Mouse (Mus musculus) gastrocnemius, postnatal 36 days (tissue): ENCODE measurements around the gene Ripor3. TPM values are rescaled to one million over a fixed set of nuclear protein-coding genes. Genes with fewer than 3 reads are reported as not detected.
"Not testable (repeated sequence)": the region's sequence is repeated elsewhere in the genome, so short reads cannot be mapped to it uniquely, and the experiment has no call there.

Experiments
- DNase-seq, 2 experiments: peaks; one replicate each; pipeline ENCODE4 v3.0.0; 2022
- intact Hi-C: fragments of 180-260 bp; cut with DNase I; formaldehyde crosslinking; loops from one replicate; pipeline ENCODE4 v1.15.1; 2025
- long read RNA-seq, 2 experiments: library from polyadenylated mRNA; stranded (forward); transcript quantifications; one replicate each; pipeline ENCODE4 v2.0.0; 2021
- total RNA-seq, 2 experiments: library from RNA; stranded (reverse); gene quantifications; 2 replicates each; pipeline ENCODE4 v1.2.3; 2021

The Ripor3 gene
- under 1 TPM; 0.39 to 0.64 TPM for total RNA-seq
- long read RNA-seq, experiment 1 = 0 reads
- long read RNA-seq, experiment 2 = 0 reads

DNA sequence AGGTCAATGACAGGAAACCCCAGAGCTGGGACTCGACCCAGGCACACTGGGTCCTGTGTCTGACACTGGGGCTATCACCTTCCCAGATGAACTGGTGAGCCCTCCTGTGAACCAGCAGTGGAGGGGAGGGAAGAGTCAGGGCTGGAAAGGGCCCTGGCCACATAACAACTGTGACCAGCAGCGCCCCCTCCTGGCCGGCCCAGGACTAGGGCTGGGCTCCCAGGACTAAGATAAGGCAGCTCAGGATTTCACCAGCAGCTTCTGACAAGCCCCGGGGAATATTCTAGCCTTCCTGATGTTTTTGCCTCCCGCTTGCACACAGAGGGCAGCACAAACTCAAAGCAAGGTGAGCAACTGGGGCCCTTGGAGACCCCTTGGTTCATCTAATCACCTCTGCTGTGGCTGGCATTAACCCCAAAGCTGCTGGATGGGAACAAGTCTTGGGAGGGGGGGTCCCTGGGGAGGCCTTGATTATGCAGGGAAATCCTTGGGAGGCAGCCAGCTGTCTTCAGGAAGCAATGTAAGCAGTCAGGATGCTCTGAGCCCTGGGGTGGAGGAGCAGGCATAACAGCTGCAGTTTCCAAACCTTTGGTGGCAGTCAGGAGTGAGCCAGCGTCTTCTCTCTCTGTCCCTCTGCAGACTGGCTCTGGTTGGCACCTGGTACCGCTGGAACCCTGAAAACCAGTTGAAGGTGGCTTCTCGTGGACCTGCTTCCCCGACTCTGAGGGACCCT, at the start of gene Ripor3:
TSS of gene Ripor3 (minus strand) at position 683 of the 733 bp plus-strand sequence.
- peak; percentile 71 to 74 for DNase-seq
- intact Hi-C loops = loop anchor here (10.0 kb wide), 1 partner anchor 325 kb away; the partner anchor contains the start of genes Cebpb and Tmem189

- intact Hi-C loops = no loop called here
- no peak for DNase-seq
Measured at GRCm38 (mm10) chr2:168059200-168059790, 48.9 kb upstream of the Ripor3 start.

DNA sequence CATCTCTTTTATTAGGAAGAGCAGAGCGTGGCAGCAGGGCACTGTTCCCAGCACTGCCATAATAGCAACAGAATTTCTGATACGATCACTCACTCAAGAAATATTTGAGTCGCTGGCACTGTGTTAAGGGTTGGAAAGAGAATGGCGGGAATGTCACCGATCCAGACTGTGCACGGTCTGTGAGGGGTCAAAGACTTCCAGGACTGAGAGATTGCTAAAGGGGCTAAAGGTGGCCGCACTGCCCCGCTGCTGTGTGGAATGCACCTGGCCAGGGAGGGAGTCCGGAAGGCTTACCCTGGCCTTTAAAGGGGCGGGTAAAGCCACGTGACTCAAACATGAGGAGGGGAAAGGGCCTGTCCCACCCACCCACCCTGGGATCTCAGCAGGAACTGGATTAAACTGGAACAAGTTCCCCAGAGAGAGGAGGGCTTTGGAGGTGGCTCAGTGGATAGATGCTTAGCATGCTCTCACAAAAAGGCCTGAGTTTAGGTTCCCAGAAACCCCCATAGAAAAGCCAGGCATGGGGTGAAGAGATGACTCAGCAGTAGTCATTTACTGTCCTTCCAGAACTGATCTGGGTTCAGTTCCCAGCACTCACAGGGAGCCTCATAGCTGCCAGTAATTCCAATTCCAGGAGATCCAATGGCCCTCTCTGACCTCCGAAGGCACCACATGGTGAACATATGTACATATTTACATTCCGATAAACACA, 48.2 kb upstream of the Ripor3 start:
- intact Hi-C loops = no loop called here
- DNase-seq = no peak

DNA sequence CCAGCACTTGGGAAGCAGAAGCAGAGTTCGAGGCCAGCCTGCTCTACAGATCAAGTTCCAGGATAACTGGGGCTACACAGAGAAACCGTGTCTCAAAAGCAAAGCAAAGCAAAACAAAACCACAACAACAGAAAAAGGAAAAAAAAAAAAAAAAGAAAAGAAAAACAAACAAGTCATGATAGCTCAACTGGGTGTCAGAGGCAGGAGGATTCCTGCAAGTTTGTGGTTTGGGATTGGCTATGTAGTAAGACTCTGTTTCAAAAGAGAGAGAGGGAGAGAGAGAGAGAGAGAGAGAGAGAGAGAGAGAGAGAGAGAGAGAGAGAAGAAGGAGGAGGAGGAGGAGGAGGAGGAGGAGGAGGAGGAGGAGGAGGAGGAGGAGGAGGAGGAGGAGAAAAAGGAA, 47.5 kb upstream of the Ripor3 start:
- DNase-seq, intact Hi-C loops: not testable (repeated sequence)

DNA sequence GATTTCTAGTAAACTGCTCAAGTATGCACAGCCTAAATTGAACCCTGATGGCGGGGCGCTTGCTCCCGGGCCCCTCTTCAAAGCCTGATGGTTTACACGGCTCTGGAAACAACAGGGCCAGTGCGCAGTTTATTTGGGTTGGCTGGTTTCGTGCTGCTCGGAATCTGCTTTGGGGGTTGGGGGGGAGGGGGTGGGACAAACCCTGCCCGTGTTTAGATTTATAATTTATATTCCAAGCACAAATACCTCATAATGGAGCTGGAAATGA, 46.2 kb upstream of the Ripor3 start:
- DNase-seq = no peak
- intact Hi-C loops = no loop called here

GRCm38 (mm10) chr2:168055910-168056665, 45.7 kb upstream of the Ripor3 start:
- intact Hi-C loops = no loop called here
- DNase-seq = no peak

- no peak for DNase-seq
- intact Hi-C loops = no loop called here
Measured at GRCm38 (mm10) chr2:168054142-168054541, 43.7 kb upstream of the Ripor3 start.

- intact Hi-C loops = loop anchor here (1.0 kb wide), 1 partner anchor 46 kb away; no protein-coding TSS in a partner anchor
- DNase-seq = peak in 1 of 2 experiments; percentile 40
Measured at GRCm38 (mm10) chr2:168052689-168053088, 42.3 kb upstream of the Ripor3 start.

GRCm38 (mm10) chr2:168052156-168052555, 41.7 kb upstream of the Ripor3 start:
- no peak for DNase-seq
- intact Hi-C loops = no loop called here

- intact Hi-C loops = no loop called here
- DNase-seq = no peak
Measured at GRCm38 (mm10) chr2:168050000-168050942, 39.9 kb upstream of the Ripor3 start.

DNA sequence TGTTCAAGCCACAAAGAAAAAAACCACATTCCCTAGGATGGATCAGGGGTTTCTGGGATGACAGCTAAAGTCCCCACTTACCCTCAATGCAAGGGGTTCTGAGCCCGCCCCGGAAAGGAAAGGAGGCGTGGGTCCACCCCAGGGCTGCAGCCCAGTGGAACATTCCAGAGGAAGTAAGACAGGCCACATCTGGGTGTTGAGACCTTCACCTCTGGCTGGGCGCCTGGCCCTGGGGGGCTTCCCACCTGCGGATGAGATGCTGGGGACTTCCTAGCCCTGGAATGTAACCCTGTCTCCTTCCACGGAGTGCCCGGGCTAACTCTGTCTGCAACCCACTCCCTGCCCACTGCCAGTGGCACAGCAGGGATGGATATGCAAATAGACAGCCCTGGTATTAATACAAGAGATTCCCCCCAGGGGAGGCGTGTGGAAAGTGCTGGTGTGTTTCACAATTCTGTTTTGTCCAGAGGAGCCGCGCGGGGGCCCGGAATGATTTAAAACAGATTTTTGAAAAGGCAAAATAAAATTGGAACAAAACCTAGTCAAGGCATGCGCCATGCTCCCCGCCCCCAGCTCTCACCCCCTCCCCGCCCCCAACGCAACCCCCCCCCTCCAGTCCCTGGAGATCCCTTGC, 38.7 kb upstream of the Ripor3 start:
- DNase-seq = no peak
- intact Hi-C loops = no loop called here

DNA sequence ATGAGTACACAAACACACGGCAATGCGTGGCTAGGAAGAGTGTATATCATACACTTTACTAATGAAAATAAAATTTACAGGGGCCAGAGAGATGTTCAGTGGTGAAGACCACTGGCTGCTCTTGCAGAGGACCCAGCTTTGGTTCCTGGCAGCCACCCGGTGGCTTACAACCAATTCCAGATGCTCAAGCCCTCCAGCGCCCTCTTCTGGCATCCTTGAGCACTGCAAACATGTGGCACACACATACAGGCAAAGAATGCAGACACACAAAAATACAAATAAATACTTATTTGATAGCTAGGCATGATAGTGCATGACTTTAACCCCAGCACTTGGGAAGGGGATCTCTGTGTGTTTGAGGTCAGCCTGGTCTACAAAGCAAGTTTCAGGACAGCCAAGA, 36.0 kb upstream of the Ripor3 start:
- DNase-seq = no peak
- intact Hi-C loops = no loop called here

- DNase-seq = peak in 1 of 2 experiments; percentile 42
- intact Hi-C loops = no loop called here
Measured at GRCm38 (mm10) chr2:168045771-168046170, 35.4 kb upstream of the Ripor3 start.

GRCm38 (mm10) chr2:168045357-168045756, 34.9 kb upstream of the Ripor3 start:
- intact Hi-C loops = no loop called here
- no peak for DNase-seq

DNA sequence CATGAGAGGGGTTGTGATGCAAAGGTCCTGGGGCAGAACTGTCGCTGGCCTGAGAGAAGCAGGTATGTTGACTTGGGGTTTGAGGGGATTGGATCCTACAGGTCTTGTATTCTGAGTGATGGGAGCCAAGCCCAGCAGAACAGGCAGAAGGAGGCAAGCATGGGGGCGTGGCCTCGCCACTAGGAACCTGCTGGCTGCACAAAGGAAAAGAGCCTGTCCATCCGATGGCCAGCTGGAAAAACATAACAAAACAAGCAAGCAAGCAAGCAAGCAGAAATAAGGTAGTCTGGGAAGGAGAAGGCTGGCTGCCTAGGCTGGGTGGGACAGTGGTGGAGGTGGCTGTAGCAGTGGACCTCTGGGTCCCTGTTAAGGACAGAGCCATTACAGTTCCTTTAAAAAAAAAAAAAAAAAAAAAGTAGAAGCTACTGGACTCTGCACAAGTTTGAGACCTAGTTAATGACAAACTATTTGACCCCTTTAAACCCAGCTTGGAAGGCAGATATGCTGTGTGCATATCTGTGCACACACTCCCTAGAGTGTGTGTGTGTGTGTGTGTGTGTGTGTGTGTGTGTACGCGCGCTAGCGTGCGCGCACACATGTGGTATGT, 34.4 kb upstream of the Ripor3 start:
- intact Hi-C loops = no loop called here
- no peak for DNase-seq

GRCm38 (mm10) chr2:168042019-168042418, 31.6 kb upstream of the Ripor3 start:
- intact Hi-C loops = no loop called here
- no peak for DNase-seq

- intact Hi-C loops = no loop called here
- no peak for DNase-seq
Measured at GRCm38 (mm10) chr2:168040751-168041150, 30.3 kb upstream of the Ripor3 start.

DNA sequence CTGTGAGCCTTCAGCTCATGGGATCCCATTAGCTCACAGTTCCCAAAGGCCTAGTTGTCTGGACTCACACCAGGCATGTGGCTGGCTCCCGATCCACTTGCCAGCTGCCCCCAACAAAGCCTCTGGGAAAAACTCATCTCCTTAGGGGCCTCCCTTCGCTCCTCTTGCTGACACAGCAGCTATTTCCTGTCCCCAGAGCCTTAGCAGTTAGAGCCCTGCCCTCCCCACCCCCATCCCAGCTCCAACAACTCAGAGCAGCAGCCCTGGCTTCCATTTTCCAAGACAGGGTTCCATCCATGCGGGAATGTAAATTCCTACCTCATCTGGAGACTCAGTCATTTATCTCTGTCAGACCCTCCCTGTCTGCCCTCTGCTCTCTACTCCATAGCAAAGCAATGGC, 26.6 kb upstream of the Ripor3 start:
- DNase-seq = no peak
- intact Hi-C loops = no loop called here

- intact Hi-C loops = no loop called here
- DNase-seq = peak in 1 of 2 experiments; percentile 34
Measured at GRCm38 (mm10) chr2:168035907-168036306, 25.5 kb upstream of the Ripor3 start.
